Mouse (Mus musculus): ENCODE results near the gene Tiam2. TPM values are rescaled to one million over a fixed set of nuclear protein-coding genes. Genes with fewer than 3 reads are reported as not detected.

Gene Tiam2
- total RNA-seq, 2 experiments from 2014 or later = 5.6 to 7.5 TPM

GRCm38 (mm10) chr17:3491065-3491464 is 164.7 kb downstream of the Tiam2 start:
- peak; percentile 59 for ATAC-seq (replicated peaks; ENCODE audit: poor library complexity)

GRCm38 (mm10) chr17:3491667-3492066 is 165.3 kb downstream of the Tiam2 start:
- ATAC-seq (replicated peaks; ENCODE audit: poor library complexity) = no peak

GRCm38 (mm10) chr17:3495576-3495975 is 169.2 kb downstream of the Tiam2 start:
- ATAC-seq (replicated peaks; ENCODE audit: poor library complexity) = no peak

GRCm38 (mm10) chr17:3496080-3496479 is 169.7 kb downstream of the Tiam2 start:
- ATAC-seq (replicated peaks; ENCODE audit: poor library complexity) = no peak

GRCm38 (mm10) chr17:3498086-3498485 is 171.7 kb downstream of the Tiam2 start:
- peak; percentile 97 for ATAC-seq (replicated peaks; ENCODE audit: poor library complexity)

GRCm38 (mm10) chr17:3498580-3498979 is 172.2 kb downstream of the Tiam2 start:
- no peak for ATAC-seq (replicated peaks; ENCODE audit: poor library complexity)

- no peak for ATAC-seq (replicated peaks; ENCODE audit: poor library complexity)
Observed at GRCm38 (mm10) chr17:3499468-3499867, 173.1 kb downstream of the Tiam2 start.

GRCm38 (mm10) chr17:3500076-3500475 is 173.7 kb downstream of the Tiam2 start:
- no peak for ATAC-seq (replicated peaks; ENCODE audit: poor library complexity)

GRCm38 (mm10) chr17:3500936-3501335 is 174.6 kb downstream of the Tiam2 start:
- ATAC-seq (replicated peaks; ENCODE audit: poor library complexity) = no peak

- no peak for ATAC-seq (replicated peaks; ENCODE audit: poor library complexity)
Observed at GRCm38 (mm10) chr17:3505711-3506110, 179.3 kb downstream of the Tiam2 start.

- peak; percentile 62 for ATAC-seq (replicated peaks; ENCODE audit: poor library complexity)
Observed at GRCm38 (mm10) chr17:3506508-3506907, 180.1 kb downstream of the Tiam2 start.

GRCm38 (mm10) chr17:3509841-3510240 is 183.5 kb downstream of the Tiam2 start:
- ATAC-seq (replicated peaks; ENCODE audit: poor library complexity) = peak; percentile 95

- peak; percentile 51 for ATAC-seq (replicated peaks; ENCODE audit: poor library complexity)
Observed at GRCm38 (mm10) chr17:3514316-3514715, 187.9 kb downstream of the Tiam2 start.

GRCm38 (mm10) chr17:3515851-3516250 is 189.5 kb downstream of the Tiam2 start:
- no peak for ATAC-seq (replicated peaks; ENCODE audit: poor library complexity)

- peak; percentile 10; the same call in 1 of the 2 replicates for ATAC-seq (replicated peaks; ENCODE audit: poor library complexity)
Observed at GRCm38 (mm10) chr17:3516406-3516805, 190.0 kb downstream of the Tiam2 start.

GRCm38 (mm10) chr17:3520344-3520743 is 194.0 kb downstream of the Tiam2 start:
- ATAC-seq (replicated peaks; ENCODE audit: poor library complexity) = no peak

GRCm38 (mm10) chr17:3527841-3528471 is 201.6 kb downstream of the Tiam2 start:
- ATAC-seq (replicated peaks; ENCODE audit: poor library complexity) = peak; percentile 63

- 0 out of 2 replicates have a peak, but pooled peaks have one; percentile 12 for ATAC-seq (replicated peaks; ENCODE audit: poor library complexity)
Observed at GRCm38 (mm10) chr17:3529523-3529922, 203.2 kb downstream of the Tiam2 start.

GRCm38 (mm10) chr17:3530549-3530948 is 204.2 kb downstream of the Tiam2 start:
- ATAC-seq (replicated peaks; ENCODE audit: poor library complexity) = no peak

- ATAC-seq (replicated peaks; ENCODE audit: poor library complexity) = no peak
Observed at GRCm38 (mm10) chr17:3531641-3532040, 205.3 kb downstream of the Tiam2 start.

- no peak for ATAC-seq (replicated peaks; ENCODE audit: poor library complexity)
Observed at GRCm38 (mm10) chr17:3532254-3532653, 205.9 kb downstream of the Tiam2 start, which contains the start of gene Cldn20. TSS of gene Cldn20 (plus strand) at chr17:3532554.

GRCm38 (mm10) chr17:3533425-3533824 is 207.1 kb downstream of the Tiam2 start:
- ATAC-seq (replicated peaks; ENCODE audit: poor library complexity) = peak; percentile 78

- ATAC-seq (replicated peaks; ENCODE audit: poor library complexity) = peak; percentile 63
Observed at GRCm38 (mm10) chr17:3540304-3540703, 213.9 kb downstream of the Tiam2 start.
